Mouse (Mus musculus) liver, embryonic 14.5 days (tissue): ENCODE data around the gene Chga. TPM values are rescaled to one million over a fixed set of nuclear protein-coding genes. Genes with fewer than 3 reads are reported as not detected.

Source experiments
- ATAC-seq: fragments of 200-750 bp; cut with Nextera tagmentation; 2 replicates; pipeline ENCODE4 v1.8.0; 2017; ENCODE audit warnings: moderate number of reproducible peaks, mild to moderate bottlenecking, moderate library complexity; ENCODE audit not compliant: insufficient read depth
- DNase-seq, 3 experiments: peaks; one replicate each; pipeline ENCODE4 v3.0.0-alpha.2; 2012 to 2013; ENCODE audit warnings: low read depth in 3 of 3, low spot score in 3 of 3
- H3K27ac ChIP-seq: fragments of 300-500 bp; sonication (generic); 2 replicates; pipeline ENCODE4 v1.5.1; 2014; ENCODE audit warnings: moderate library complexity, mild to moderate bottlenecking, control low read depth, inconsistent platforms
- H3K27me3 ChIP-seq: fragments of 300-500 bp; sonication (generic); 2 replicates; pipeline ENCODE4 v1.6.1; 2014; ENCODE audit warnings: mild to moderate bottlenecking, low read length, moderate library complexity; ENCODE audit not compliant: control insufficient read depth, insufficient read depth
- H3K36me3 ChIP-seq: fragments of 300-500 bp; sonication (generic); replicated peaks from 2 replicates; pipeline ENCODE4 v1.6.1; 2014; ENCODE audit warnings: low read depth; ENCODE audit not compliant: control insufficient read depth, insufficient read depth
- H3K4me1 ChIP-seq, 2 experiments: fragments of 200-500 bp in 1 of 2; fragments of 300-500 bp in 1 of 2; sonication (generic) in 1 of 2; replicated peaks; 2 replicates each; pipeline ENCODE4 v1.6.1; 2012 to 2014; ENCODE audit warnings: antibody characterized with exemption in 1 of 2, inconsistent platforms in 1 of 2, low read length in 1 of 2; ENCODE audit not compliant: control insufficient read depth in 2 of 2, insufficient read depth in 2 of 2
- H3K4me2 ChIP-seq: fragments of 300-500 bp; sonication (generic); 2 replicates; pipeline ENCODE4 v1.6.1; 2014; ENCODE audit warnings: low read depth, mild to moderate bottlenecking, control low read depth, moderate library complexity
- H3K4me3 ChIP-seq, 2 experiments: fragments of 200-500 bp in 1 of 2; fragments of 300-500 bp in 1 of 2; sonication (generic) in 1 of 2; 2 replicates each; pipeline ENCODE4 v1.5.1; 2012 to 2014; ENCODE audit warnings: low read depth in 2 of 2, low read length in 2 of 2, mild to moderate bottlenecking in 2 of 2, control low read depth in 1 of 2, inconsistent platforms in 1 of 2, moderate library complexity in 1 of 2; ENCODE audit not compliant: insufficient read depth in 1 of 2
- H3K9ac ChIP-seq: fragments of 300-500 bp; sonication (generic); replicated peaks from 2 replicates; pipeline ENCODE4 v1.6.1; 2014; ENCODE audit warnings: mild to moderate bottlenecking, control low read depth, moderate library complexity
- H3K9me3 ChIP-seq: fragments of 300-500 bp; sonication (generic); 2 replicates; pipeline ENCODE4 v1.6.1; 2016; ENCODE audit warnings: low read length, mixed read lengths; ENCODE audit not compliant: control insufficient read depth
- CTCF ChIP-seq: IDR thresholded peaks from 2 replicates; pipeline ENCODE4 v1.5.1; 2016; ENCODE audit warnings: antibody characterized with exemption, low read depth, control low read depth
- EP300 ChIP-seq: IDR thresholded peaks from 2 replicates; pipeline ENCODE4 v1.6.1; 2016; ENCODE audit warnings: antibody characterized with exemption, low read depth
- WGBS: fragments of 180-500 bp; shearing (Covaris S2); extraction: QIAGEN DNeasy Blood & Tissue Kit; methylation state at CpG from one replicate; pipeline ENCODE4 v1.1.7; 2014; ENCODE audit not compliant: insufficient replicate concordance; 5-methylcytosine and 5-hydroxymethylcytosine counted together
- polyA plus RNA-seq, 2 experiments: library from polyadenylated mRNA; depleted of rRNA in 1 of 2; stranded (reverse) in 1 of 2; unstranded in 1 of 2; fragments of >200 nt; fragmentation: Nextera tagmentation in 1 of 2; extraction: Ambion mirVana in 1 of 2; gene quantifications; 2 replicates each; pipeline versions ENCODE4 v1.2.1 to v1.2.3; 2012 to 2014

Gene Chga
- polyA plus RNA-seq, 2 experiments = 1.2 to 1.9 TPM

GRCm38 (mm10) chr12:102514751-102515150 is 40.0 kb upstream of the Chga start:
- no peak for TF ChIP-seq CTCF
- TF ChIP-seq EP300 = no peak
- H3K36me3 ChIP-seq = no peaks in the 10 kb centered on the region
- H3K4me1 ChIP-seq = no peaks in the 10 kb centered on the region
- WGBS = 74% methylated on average over 6 of the region's 6 CpGs
- H3K4me3 ChIP-seq = no peak overlapping the region
- ATAC-seq = no peak
- no peak overlapping the region for H3K27ac ChIP-seq
- H3K27me3 ChIP-seq = no peaks in the 10 kb centered on the region
- H3K9me3 ChIP-seq = no peaks in the 10 kb centered on the region
- no peak overlapping the region for H3K4me2 ChIP-seq
- H3K9ac ChIP-seq = no peak overlapping the region
- no peak for DNase-seq

- no peak for TF ChIP-seq CTCF
- no peak for TF ChIP-seq EP300
- Histone ChIP-seq H3K4me2 (no peak overlapping the region), H3K36me3 (no peaks in the 10 kb centered on the region), H3K9me3 (no peaks in the 10 kb centered on the region), H3K4me3 (no peak overlapping the region), H3K4me1 (no peaks in the 10 kb centered on the region), H3K9ac (no peak overlapping the region), H3K27me3 (no peaks in the 10 kb centered on the region), H3K27ac (no peak overlapping the region)
- 69% methylated on average over 4 of the region's 4 CpGs for WGBS
- no peak for DNase-seq
- ATAC-seq = no peak
Measured at GRCm38 (mm10) chr12:102516151-102516550, 38.6 kb upstream of the Chga start.

- DNase-seq = no peak
- TF ChIP-seq EP300 (no peak), CTCF (no peak)
- no peak for ATAC-seq
- H3K4me3 ChIP-seq = no peak overlapping the region
- H3K4me2 ChIP-seq = no peak overlapping the region
- no peak overlapping the region for H3K9ac ChIP-seq
- H3K4me1 ChIP-seq = no peaks in the 10 kb centered on the region
- H3K9me3 ChIP-seq = no peaks in the 10 kb centered on the region
- WGBS = 35% methylated on average over 13 of the region's 13 CpGs
- no peaks in the 10 kb centered on the region for H3K36me3 ChIP-seq
- H3K27ac ChIP-seq = no peak overlapping the region
- no peaks in the 10 kb centered on the region for H3K27me3 ChIP-seq
Measured at GRCm38 (mm10) chr12:102517647-102518046, 37.1 kb upstream of the Chga start.

- 67% methylated on average over 12 of the region's 12 CpGs for WGBS
- H3K4me3 ChIP-seq = no peak overlapping the region
- H3K27me3 ChIP-seq = no peaks in the 10 kb centered on the region
- no peak for DNase-seq
- H3K9me3 ChIP-seq = no peaks in the 10 kb centered on the region
- no peak for ATAC-seq
- no peak overlapping the region for H3K9ac ChIP-seq
- no peak overlapping the region for H3K4me2 ChIP-seq
- TF ChIP-seq EP300 = no peak
- no peak for TF ChIP-seq CTCF
- H3K27ac ChIP-seq = no peak overlapping the region
- H3K36me3 ChIP-seq = no peaks in the 10 kb centered on the region
- H3K4me1 ChIP-seq = no peaks in the 10 kb centered on the region
Measured at GRCm38 (mm10) chr12:102519929-102520720, 34.6 kb upstream of the Chga start.

GRCm38 (mm10) chr12:102521777-102522319 is 32.9 kb upstream of the Chga start:
- no peak overlapping the region for H3K4me2 ChIP-seq
- no peak overlapping the region for H3K4me3 ChIP-seq
- DNase-seq (no peak), ATAC-seq (no peak)
- no peak overlapping the region for H3K9ac ChIP-seq
- H3K9me3 ChIP-seq = no peaks in the 10 kb centered on the region
- H3K36me3 ChIP-seq = no peaks in the 10 kb centered on the region
- WGBS = 50% methylated on average over 13 of the region's 13 CpGs
- H3K27me3 ChIP-seq = no peaks in the 10 kb centered on the region
- no peaks in the 10 kb centered on the region for H3K4me1 ChIP-seq
- no peak overlapping the region for H3K27ac ChIP-seq
- TF ChIP-seq EP300 = no peak
- TF ChIP-seq CTCF = no peak
